In the genomic region with DNA sequence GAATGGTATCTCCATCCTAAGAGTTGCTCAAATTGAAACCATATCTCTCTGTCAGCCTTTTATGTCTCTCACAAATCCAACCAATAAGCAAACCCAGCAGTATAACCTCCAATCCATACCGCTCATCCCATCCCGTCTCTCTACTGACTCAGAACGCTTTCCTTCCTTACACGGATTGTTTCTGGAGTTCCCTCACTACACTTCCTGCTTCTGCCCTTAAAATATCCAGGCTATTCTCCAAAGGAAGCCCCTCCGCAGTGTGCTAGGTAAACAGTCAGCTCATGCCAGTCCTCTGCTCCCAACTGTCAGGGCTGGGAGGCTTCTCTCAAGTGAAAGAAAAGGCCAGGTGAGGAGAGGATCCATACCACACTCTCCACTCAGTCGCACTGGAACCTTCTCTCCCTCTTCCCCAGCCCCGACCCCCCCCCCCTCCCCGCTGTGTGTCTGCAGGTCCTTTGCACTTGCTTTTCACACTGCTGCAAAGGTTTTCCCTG, we compare ENCODE assay signal across 18 mouse cellular contexts.
A peak's percentile ranks its signal among the peaks of the same experiment; 100 is the strongest.
DNase-seq lines count a peak whose midpoint lies in the region; ATAC-seq and TF ChIP-seq lines count a peak whose summit lies in the region.
"Had no signal": no experiment of that assay in that cellular context is flagged by ENCODE, and none has a peak within 500 bp of the region (broad histone marks: within the 10 kb centered on the region; RNA-seq: fewer than 3 reads in every experiment).

No protein-coding gene starts in this region.

- H3K9ac ChIP-seq in heart, embryonic 15.5 days, result no peak overlapping the region
- H3K9ac ChIP-seq: embryonic facial prominence, embryonic 13.5 days; hindbrain, embryonic 14.5 days; intestine, embryonic 15.5 days had no signal

- H3K9me3 ChIP-seq in heart, embryonic 15.5 days (replicated peaks), result no peaks in the 10 kb centered on the region
- H3K9me3 ChIP-seq: embryonic facial prominence, embryonic 13.5 days; heart, embryonic 10.5 days; hindbrain, embryonic 10.5 days; intestine, embryonic 15.5 days had no signal

- H3K27ac ChIP-seq in gastrocnemius, adult 2 months, result peak overlapping the region; percentile 3; the same call in 1 of the 2 replicates
- 0 out of 2 replicates have a peak overlapping the region, but pooled peaks have one; percentile 12 for H3K27ac ChIP-seq in heart, embryonic 15.5 days
- H3K27ac ChIP-seq: embryonic facial prominence, embryonic 13.5 days; heart, embryonic 10.5 days; hindbrain, embryonic 10.5 days; hindbrain, embryonic 14.5 days; intestine, embryonic 15.5 days had no signal

- no peak for TF ChIP-seq CTCF in gastrocnemius, adult 2 months (IDR thresholded peaks at IDR 0.05)

- H3K4me2 ChIP-seq in heart, embryonic 15.5 days, result no peak overlapping the region
- H3K4me2 ChIP-seq: embryonic facial prominence, embryonic 13.5 days; hindbrain, embryonic 14.5 days; intestine, embryonic 15.5 days had no signal

- no peaks in the 10 kb centered on the region for H3K27me3 ChIP-seq in heart, embryonic 15.5 days
- H3K27me3 ChIP-seq: embryonic facial prominence, embryonic 13.5 days; intestine, embryonic 15.5 days had no signal

- DNase-seq in gastrocnemius, adult 2 months, result no peak
- no peak for DNase-seq in gastrocnemius, adult 8-10 months (ENCODE audit: low spot score in 2 of 2)
- DNase-seq in heart, postnatal 14 days, result no peak
- peak; percentile 18 for DNase-seq in lung, postnatal 10 days
- DNase-seq in lung, postnatal 14 days, result no peak
- no peak for DNase-seq in adrenal gland, adult 8-10 months
- DNase-seq: adrenal gland, postnatal 14 days; cerebellum, adult 18-20 months; cerebellum, adult 9-11 months; cerebellum, postnatal 36 days; gastrocnemius, postnatal 10 days had no signal

- WGBS in heart, embryonic 15.5 days, result 62% methylated on average over 8 of the region's 8 CpGs

- intact Hi-C loops in gastrocnemius, adult 2 months (cut with DNase I), result no loop called here
- intact Hi-C loops in heart, postnatal 14 days (cut with DNase I), result loop anchor here (10.0 kb wide), 1 partner anchor 74 kb away; no protein-coding TSS in a partner anchor

- H3K4me1 ChIP-seq in heart, embryonic 15.5 days (replicated peaks), result peaks cover 13% of the 10 kb centered on the region
- H3K4me1 ChIP-seq: embryonic facial prominence, embryonic 13.5 days; intestine, embryonic 15.5 days had no signal

- no peaks in the 10 kb centered on the region for H3K36me3 ChIP-seq in heart, embryonic 15.5 days
- H3K36me3 ChIP-seq: embryonic facial prominence, embryonic 13.5 days; heart, embryonic 10.5 days; hindbrain, embryonic 10.5 days; intestine, embryonic 15.5 days had no signal

- no peak overlapping the region for H3K4me3 ChIP-seq in gastrocnemius, adult 2 months
- H3K4me3 ChIP-seq in heart, embryonic 15.5 days, result no peak overlapping the region
- H3K4me3 ChIP-seq: embryonic facial prominence, embryonic 13.5 days; heart, embryonic 10.5 days; hindbrain, embryonic 10.5 days; intestine, embryonic 15.5 days had no signal

- ATAC-seq in heart, embryonic 15.5 days (replicated peaks; ENCODE audit: insufficient number of reproducible peaks, insufficient read depth, low FRiP score, low read depth), result peak; percentile 55
- ATAC-seq: forebrain, embryonic 14.5 days; intestine, embryonic 15.5 days had no signal
